Mouse (Mus musculus) intestine, postnatal 0 days (tissue): ENCODE data around the gene Kcnk16. TPM values are rescaled to one million over a fixed set of nuclear protein-coding genes. Genes with fewer than 3 reads are reported as not detected.

Source experiments
- ATAC-seq: fragments of 200-750 bp; cut with Nextera tagmentation; 2 replicates; pipeline ENCODE4 v1.8.0; 2017; ENCODE audit warnings: mild to moderate bottlenecking, moderate TSS enrichment, moderate library complexity
- H3K27ac ChIP-seq: fragments of 300-500 bp; sonication (generic); 2 replicates; pipeline ENCODE4 v1.5.1; 2014; ENCODE audit warnings: mild to moderate bottlenecking, low read depth, low read length, moderate library complexity
- H3K27me3 ChIP-seq: fragments of 300-500 bp; sonication (generic); replicated peaks from 2 replicates; pipeline ENCODE4 v1.6.1; 2014; ENCODE audit warnings: low read length, mixed read lengths; ENCODE audit not compliant: control insufficient read depth, insufficient read depth
- H3K36me3 ChIP-seq: fragments of 300-500 bp; sonication (generic); 2 replicates; pipeline ENCODE4 v1.6.1; 2014; ENCODE audit warnings: mild to moderate bottlenecking, moderate library complexity; ENCODE audit not compliant: control insufficient read depth, insufficient read depth
- H3K4me1 ChIP-seq: fragments of 300-500 bp; sonication (generic); replicated peaks from 2 replicates; pipeline ENCODE4 v1.6.1; 2014; ENCODE audit warnings: antibody characterized with exemption, low read length, mixed read lengths; ENCODE audit not compliant: control insufficient read depth, insufficient read depth
- H3K4me2 ChIP-seq: fragments of 300-500 bp; sonication (generic); replicated peaks from 2 replicates; pipeline ENCODE4 v1.6.1; 2014; ENCODE audit warnings: low read depth, mild to moderate bottlenecking, moderate library complexity
- H3K4me3 ChIP-seq: fragments of 300-500 bp; sonication (generic); 2 replicates; pipeline ENCODE4 v1.5.1; 2014; ENCODE audit warnings: low read depth, low read length
- H3K9ac ChIP-seq: fragments of 300-500 bp; sonication (generic); 2 replicates; pipeline ENCODE4 v1.6.1; 2014; ENCODE audit warnings: mild to moderate bottlenecking, low read depth, low read length
- H3K9me3 ChIP-seq: fragments of 300-500 bp; sonication (generic); 2 replicates; pipeline ENCODE4 v1.6.1; 2016; ENCODE audit warnings: mixed run types; ENCODE audit not compliant: control insufficient read depth
- CTCF ChIP-seq: sonication (generic); IDR thresholded peaks from 2 replicates; pipeline ENCODE4 v1.5.1; 2016; ENCODE audit warnings: low read depth, mild to moderate bottlenecking, control low read depth, antibody characterized with exemption, moderate library complexity
- WGBS: fragments of 180-500 bp; shearing (Covaris S2); extraction: QIAGEN DNeasy Blood & Tissue Kit; methylation state at CpG from one replicate; pipeline ENCODE4 v1.1.7; 2014; 5-methylcytosine and 5-hydroxymethylcytosine counted together
- polyA plus RNA-seq: library from polyadenylated mRNA; unstranded; fragments of >200 nt; fragmentation: Nextera tagmentation; extraction: Ambion mirVana; gene quantifications from 2 replicates; pipeline ENCODE4 v1.2.1, GENCODE M21; 2015

The Kcnk16 gene
- polyA plus RNA-seq, 1 experiment from 2014 or later: 1.1 TPM

DNA sequence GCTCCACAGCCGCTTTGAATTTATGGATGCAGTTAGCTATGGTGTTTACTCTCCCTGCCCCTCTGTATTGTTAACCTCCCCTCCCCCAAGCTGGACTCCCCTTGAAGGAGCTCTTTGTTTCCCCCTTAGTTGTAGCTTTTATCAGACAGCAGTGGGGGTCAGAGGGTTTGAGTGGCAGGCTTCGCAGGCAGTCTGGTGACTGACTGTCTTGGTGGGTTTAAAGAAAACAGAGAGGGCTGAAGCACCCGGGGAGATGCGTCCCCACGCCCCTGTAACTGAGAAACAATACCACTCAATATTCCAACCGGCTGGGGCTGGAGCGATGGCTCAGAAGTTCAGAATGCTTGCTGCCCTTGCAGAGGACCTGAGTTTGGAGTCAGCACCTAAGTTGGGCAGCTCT, 47.9 kb downstream of the Kcnk16 start:
- Histone ChIP-seq H3K4me2 (no peak overlapping the region), H3K36me3 (no peaks in the 10 kb centered on the region), H3K9ac (no peak overlapping the region), H3K4me1 (peaks cover 4% of the 10 kb centered on the region; the same call in 1 of the 2 replicates), H3K27ac (no peak overlapping the region), H3K9me3 (no peaks in the 10 kb centered on the region), H3K4me3 (no peak overlapping the region), H3K27me3 (no peaks in the 10 kb centered on the region)
- ATAC-seq: no peak
- 63% methylated on average over 7 of the region's 7 CpGs for WGBS
- no peak for TF ChIP-seq CTCF

DNA sequence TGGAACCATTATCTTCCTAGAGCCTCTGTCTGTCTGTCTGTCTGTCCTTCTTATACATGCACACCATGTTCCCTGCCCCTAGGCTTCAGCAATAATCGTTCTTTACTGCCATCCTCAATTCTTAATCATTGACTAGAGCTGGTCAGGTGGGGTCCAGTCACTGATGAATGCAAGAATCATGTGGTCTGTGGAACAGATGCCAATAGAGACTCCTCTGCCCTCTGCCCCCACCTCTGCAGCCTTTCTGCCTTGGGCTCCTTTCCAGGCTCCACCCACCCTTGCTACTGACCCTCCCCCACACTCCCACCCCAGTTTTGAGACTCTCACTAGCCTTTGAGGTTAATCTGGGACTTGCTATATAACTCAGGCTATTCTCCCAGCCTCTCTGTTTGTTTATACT, 49.1 kb downstream of the Kcnk16 start:
- Histone ChIP-seq H3K27ac (no peak overlapping the region), H3K4me1 (peaks cover 4% of the 10 kb centered on the region; the same call in 1 of the 2 replicates)

DNA sequence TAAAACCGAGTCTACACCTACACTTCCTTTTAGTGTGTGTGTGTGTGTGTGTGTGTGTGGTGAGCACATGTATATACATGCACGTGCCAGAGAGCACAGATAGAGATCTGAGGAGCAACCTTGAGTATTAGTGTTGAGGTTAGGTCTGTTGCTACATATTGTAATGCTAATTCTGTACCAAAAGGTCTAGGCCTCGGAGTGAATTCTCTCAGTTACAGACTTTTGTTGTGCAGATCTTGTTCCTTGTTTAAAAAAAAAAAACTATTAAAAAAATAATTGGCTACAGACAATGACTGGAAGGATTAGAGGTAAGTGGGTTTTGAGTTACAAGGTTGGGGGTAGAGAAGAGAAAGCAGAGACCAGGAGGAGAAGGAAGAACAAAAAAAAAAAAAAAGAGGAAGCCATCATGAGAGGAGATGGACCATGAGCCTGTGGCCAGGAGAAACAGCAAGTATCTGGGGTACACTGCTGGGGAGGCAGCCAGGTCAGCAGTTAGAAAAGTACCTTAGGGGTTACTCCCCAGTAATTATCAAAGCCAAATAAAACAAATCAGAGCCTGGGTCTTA, 51.6 kb downstream of the Kcnk16 start:
- H3K4me2 ChIP-seq: no peak overlapping the region
- no peaks in the 10 kb centered on the region for H3K36me3 ChIP-seq
- no peak overlapping the region for H3K9ac ChIP-seq
- 55% methylated on average over 3 of the region's 3 CpGs for whole genome bisulfite sequencing
- no peaks in the 10 kb centered on the region for H3K9me3 ChIP-seq
- no peaks in the 10 kb centered on the region for H3K4me1 ChIP-seq
- no peak for TF ChIP-seq CTCF
- no peak overlapping the region for H3K27ac ChIP-seq
- no peak for ATAC-seq
- no peak overlapping the region for H3K4me3 ChIP-seq
- no peaks in the 10 kb centered on the region for H3K27me3 ChIP-seq

More for the DNA sequence above, 49.1 kb downstream of the Kcnk16 start:
- no peak for TF ChIP-seq CTCF
- no peaks in the 10 kb centered on the region for H3K9me3 ChIP-seq
- no peak overlapping the region for H3K4me3 ChIP-seq
- no peaks in the 10 kb centered on the region for H3K36me3 ChIP-seq
- H3K9ac ChIP-seq: no peak overlapping the region
- ATAC-seq: peak; percentile 51
- no peaks in the 10 kb centered on the region for H3K27me3 ChIP-seq
- WGBS: 44% methylated on average over 1 of the region's 1 CpGs
- no peak overlapping the region for H3K4me2 ChIP-seq

DNA sequence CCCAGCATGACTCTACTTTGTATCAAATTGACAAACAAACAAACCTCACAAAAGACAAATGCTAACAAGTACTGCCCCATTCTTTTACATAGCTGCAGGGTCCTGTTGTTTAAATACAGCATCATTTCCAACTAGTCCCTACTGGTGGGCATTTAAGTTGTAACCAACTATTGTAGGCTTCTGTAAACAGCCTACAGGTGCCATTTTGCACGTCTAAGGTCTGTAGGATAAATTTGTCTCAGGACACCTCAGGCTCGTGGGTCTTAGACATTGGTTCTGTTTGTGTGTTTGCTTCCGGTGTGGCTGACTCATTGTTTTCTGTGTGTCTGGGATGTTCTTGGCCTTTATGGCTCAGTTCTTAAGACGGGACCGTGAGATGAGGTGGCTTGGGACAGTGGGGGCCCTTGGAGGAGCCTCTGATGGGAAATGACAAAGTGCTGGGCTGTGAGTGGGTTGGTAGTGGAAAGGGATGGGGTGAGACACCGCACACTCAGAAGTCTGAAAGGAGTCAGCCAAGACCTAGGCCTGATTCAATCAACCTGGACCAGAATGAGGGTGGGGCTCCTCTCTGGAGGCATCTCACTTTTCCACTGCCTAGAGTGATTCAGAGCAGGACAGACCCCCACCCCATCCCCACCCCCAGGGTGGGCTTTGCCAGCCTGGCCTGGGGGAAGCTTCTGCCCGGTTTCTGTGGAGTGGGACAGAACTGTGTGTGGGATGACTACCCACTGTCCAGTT, 52.3 kb downstream of the Kcnk16 start:
- Histone ChIP-seq H3K9me3 (no peaks in the 10 kb centered on the region), H3K27ac (no peak overlapping the region), H3K27me3 (no peaks in the 10 kb centered on the region), H3K4me3 (no peak overlapping the region), H3K4me1 (no peaks in the 10 kb centered on the region), H3K36me3 (no peaks in the 10 kb centered on the region), H3K9ac (no peak overlapping the region), H3K4me2 (no peak overlapping the region)
- no peak for TF ChIP-seq CTCF
- WGBS: 83% methylated on average over 7 of the region's 7 CpGs
- ATAC-seq: no peak

DNA sequence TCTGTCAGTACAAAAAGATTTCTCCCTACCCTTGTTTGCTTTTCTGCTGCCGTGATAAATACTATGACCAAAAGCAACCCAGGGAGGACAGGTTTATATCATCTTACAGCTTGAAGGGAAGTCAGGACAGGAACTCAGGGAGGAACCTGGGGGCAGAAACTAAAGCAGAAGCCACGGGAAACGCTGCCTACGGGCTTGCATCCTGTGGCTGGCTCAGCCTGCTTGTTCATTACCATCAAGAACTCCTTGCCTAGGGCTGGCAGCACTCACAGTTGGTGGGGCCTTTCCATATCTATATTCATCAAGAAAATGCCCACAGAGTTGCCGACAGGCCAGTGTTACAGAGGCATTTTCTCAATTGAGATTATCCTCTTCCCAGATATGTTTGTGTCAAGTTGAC, 53.2 kb downstream of the Kcnk16 start:
- no peaks in the 10 kb centered on the region for H3K36me3 ChIP-seq
- no peak overlapping the region for H3K27ac ChIP-seq
- no peak for ATAC-seq
- no peaks in the 10 kb centered on the region for H3K27me3 ChIP-seq
- H3K4me2 ChIP-seq: no peak overlapping the region
- no peaks in the 10 kb centered on the region for H3K4me1 ChIP-seq
- WGBS: 44% methylated on average over 5 of the region's 5 CpGs
- no peak overlapping the region for H3K9ac ChIP-seq
- no peaks in the 10 kb centered on the region for H3K9me3 ChIP-seq
- no peak overlapping the region for H3K4me3 ChIP-seq
- TF ChIP-seq CTCF: no peak

DNA sequence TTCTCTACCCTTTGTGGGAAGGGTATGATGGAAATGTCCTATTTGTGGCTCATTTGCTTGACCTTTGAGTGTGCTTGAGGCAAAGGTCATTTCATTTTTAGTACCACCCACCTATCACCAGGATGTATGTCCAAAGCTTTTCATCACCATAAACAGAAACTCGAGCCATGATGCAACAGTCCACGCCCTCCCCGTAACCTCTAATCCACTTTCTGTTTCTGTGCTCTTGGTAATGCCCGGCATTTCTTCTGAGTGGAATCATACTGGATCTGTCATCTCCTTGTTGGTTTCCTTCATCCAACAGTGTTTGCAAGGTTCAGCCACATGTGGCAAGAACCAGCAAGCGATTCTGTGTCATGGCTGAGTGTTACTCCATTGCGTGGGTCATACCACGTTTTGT, 54.9 kb downstream of the Kcnk16 start:
- Histone ChIP-seq H3K9me3 (no peaks in the 10 kb centered on the region), H3K4me3 (no peak overlapping the region), H3K27ac (no peak overlapping the region), H3K27me3 (no peaks in the 10 kb centered on the region), H3K4me2 (peak overlapping the region; percentile 24; the same call in 1 of the 2 replicates), H3K9ac (no peak overlapping the region), H3K4me1 (no peaks in the 10 kb centered on the region), H3K36me3 (no peaks in the 10 kb centered on the region)
- TF ChIP-seq CTCF: no peak
- peak; percentile 63; the same call in 1 of the 2 replicates for ATAC-seq
- 51% methylated on average over 7 of the region's 7 CpGs for WGBS
